In the genomic region with DNA sequence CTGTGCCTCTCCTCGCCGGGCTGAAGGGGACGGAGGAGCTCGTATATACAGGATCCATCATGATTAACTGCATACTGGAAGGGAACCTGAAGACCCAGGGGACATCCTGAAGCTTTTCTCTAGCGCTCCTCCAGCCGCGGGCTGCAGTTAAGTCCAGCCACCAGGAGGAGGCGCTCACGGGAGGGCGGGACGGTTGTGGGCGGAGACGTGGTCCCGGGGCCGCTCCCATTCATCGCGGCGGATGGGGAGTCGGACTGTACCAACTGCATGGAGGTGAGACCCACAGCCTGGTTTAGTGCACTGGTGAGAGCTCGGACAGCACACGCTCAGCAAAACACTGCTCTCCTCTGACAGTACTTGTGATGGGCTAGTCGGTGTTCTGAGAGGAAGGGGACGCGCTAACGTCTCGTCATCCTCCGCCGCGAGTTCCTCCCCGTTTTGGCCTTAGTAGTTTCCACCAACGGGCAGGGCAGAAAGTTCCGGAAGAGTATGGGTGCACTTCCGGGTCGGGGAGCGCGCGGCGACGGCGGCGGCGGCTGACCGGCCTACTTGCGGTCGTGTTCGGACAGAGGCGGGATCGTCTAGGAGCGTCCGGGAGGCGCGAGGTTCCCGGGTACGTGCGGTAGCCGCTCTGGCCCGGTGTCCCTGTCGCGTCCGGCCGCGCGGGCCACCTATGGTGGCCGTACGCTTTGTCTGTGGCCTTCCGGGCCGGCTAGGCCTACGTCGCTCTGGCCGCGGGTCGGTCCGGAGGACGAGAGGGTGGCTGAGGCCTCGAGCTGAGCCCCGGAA, we compare ENCODE assay signal across 8 mouse cellular contexts. TPM values are rescaled to one million over a fixed set of nuclear protein-coding genes. Genes with fewer than 3 reads are reported as not detected.
DNase-seq lines count a peak whose midpoint lies in the region; ATAC-seq lines count a peak whose summit lies in the region.

A gene (plus strand): TSS at position 506 of the 789 bp plus-strand sequence.

- no peaks in the 10 kb centered on the region for H3K27me3 ChIP-seq in hindbrain, embryonic 11.5 days (ENCODE audit: control insufficient read depth, insufficient read depth, low read length)

- H3K4me2 ChIP-seq in hindbrain, embryonic 11.5 days (replicated peaks; ENCODE audit: low read depth, low read length) = peak within 1 kb of the TSS; percentile 89

- ATAC-seq in hindbrain, embryonic 11.5 days (ENCODE audit: low FRiP score) = peak; percentile 92

- H3K9me3 ChIP-seq in hindbrain, embryonic 11.5 days (ENCODE audit: control insufficient read depth, low read length) = no peaks in the 10 kb centered on the region

- peaks cover 13% of the 10 kb centered on the region for H3K36me3 ChIP-seq in hindbrain, embryonic 11.5 days (ENCODE audit: control insufficient read depth, insufficient read depth, low read length)

- DNase-seq in MN1 (ENCODE audit: low spot score) = peak; percentile 94
- DNase-seq in cerebellum, adult 9-10 months = peak; percentile 92
- DNase-seq in frontal cortex, adult 2 months (ENCODE audit: extremely low spot score in 1 of 2, low spot score in 1 of 2) = peak; percentile 72 to 95
- peak; percentile 95 for DNase-seq in hindbrain, embryonic 11.5 days (ENCODE audit: low spot score)
- peak; percentile 97 for DNase-seq in layer of hippocampus, postnatal 10 days (ENCODE audit: low spot score in 2 of 2)
- peak; percentile 92 for DNase-seq in lung, postnatal 10 days
- DNase-seq in ovary, postnatal 36 days (ENCODE audit: low spot score) = peak; percentile 90
- peak; percentile 96 for DNase-seq in thymus, postnatal 25 days

- peak within 1 kb of the TSS; percentile 86 for H3K27ac ChIP-seq in hindbrain, embryonic 11.5 days (ENCODE audit: low read depth, low read length)

- peak within 1 kb of the TSS; percentile 100 for H3K4me3 ChIP-seq in hindbrain, embryonic 11.5 days (ENCODE audit: low read depth, low read length)

- WGBS in hindbrain, embryonic 11.5 days = under 1% methylated on average over 76 of the region's 76 CpGs

- H3K4me1 ChIP-seq in hindbrain, embryonic 11.5 days (replicated peaks; ENCODE audit: control insufficient read depth, insufficient read depth, low read length) = peaks cover 3% of the 10 kb centered on the region

- H3K9ac ChIP-seq in hindbrain, embryonic 11.5 days (ENCODE audit: low read depth, low read length) = peak within 1 kb of the TSS; percentile 98

RNA-seq across cellular contexts. Expression of the gene that starts here (rescaled TPM):
- polyA plus RNA-seq in frontal cortex, adult 2 months (2012; rRNA removed) = 31.0 and 35.1 TPM in 2 replicates
- 67.1 and 78.6 TPM in 2 replicates for polyA plus RNA-seq in hindbrain, embryonic 11.5 days (2014; fragmentation: Nextera tagmentation; extraction: Ambion mirVana)
- 10 to 100 TPM; 71.6 to 72.7 TPM for total RNA-seq in layer of hippocampus, postnatal 10 days (2021)

Comparison
In these comparisons a context has a peak if more than half of its experiments do, and no peak if none do; other contexts are left out.
1. Peak in every context shown above with its lines: DNase-seq, ATAC-seq, H3K4me3 ChIP-seq and H3K27ac ChIP-seq.